Mouse (Mus musculus) layer of hippocampus, postnatal 25 days (tissue): ENCODE results near the gene Camta1. TPM values are rescaled to one million over a fixed set of nuclear protein-coding genes. Genes with fewer than 3 reads are reported as not detected.

ENCODE experiments used
- DNase-seq, 2 experiments: peaks; one replicate each; pipeline ENCODE4 v3.0.0; 2022; ENCODE audit warnings: mixed read lengths in 2 of 2, low spot score in 1 of 2; ENCODE audit errors: extremely low spot score in 1 of 2
- total RNA-seq, 2 experiments: library from RNA; stranded (reverse); gene quantifications; 2 replicates each; pipeline ENCODE4 v1.2.3; 2021

The Camta1 gene
- total RNA-seq, 2 experiments from 2014 or later, result 244 to 251 TPM

- no peak for DNase-seq
These were observed 515.0 kb downstream of the Camta1 start for GRCm38 (mm10) chr4:151346673-151347072.

- no peak for DNase-seq
These were observed 516.9 kb downstream of the Camta1 start for GRCm38 (mm10) chr4:151344811-151345210.

- no peak for DNase-seq
These were observed 522.3 kb downstream of the Camta1 start for GRCm38 (mm10) chr4:151339421-151339820.

- no peak for DNase-seq
These were observed 522.7 kb downstream of the Camta1 start for GRCm38 (mm10) chr4:151338931-151339330.

GRCm38 (mm10) chr4:151337543-151337942 lies 524.1 kb downstream of the Camta1 start:
- DNase-seq, result no peak

GRCm38 (mm10) chr4:151336413-151336812 lies 525.3 kb downstream of the Camta1 start:
- DNase-seq, result no peak

- peak in 1 of 2 experiments; percentile 37 for DNase-seq
These were observed 526.5 kb downstream of the Camta1 start for GRCm38 (mm10) chr4:151334951-151335742.

- no peak for DNase-seq
These were observed 529.4 kb downstream of the Camta1 start for GRCm38 (mm10) chr4:151332074-151332849.

GRCm38 (mm10) chr4:151330983-151331382 lies 530.7 kb downstream of the Camta1 start:
- DNase-seq, result peak in 1 of 2 experiments; percentile 36

- no peak for DNase-seq
These were observed 533.6 kb downstream of the Camta1 start for GRCm38 (mm10) chr4:151328071-151328470.

GRCm38 (mm10) chr4:151326971-151327686 lies 534.5 kb downstream of the Camta1 start:
- no peak for DNase-seq

GRCm38 (mm10) chr4:151316428-151316827 lies 545.2 kb downstream of the Camta1 start:
- DNase-seq, result no peak

- no peak for DNase-seq
These were observed 546.0 kb downstream of the Camta1 start for GRCm38 (mm10) chr4:151315726-151316125.

- no peak for DNase-seq
These were observed 550.9 kb downstream of the Camta1 start for GRCm38 (mm10) chr4:151310773-151311172.

- DNase-seq, result no peak
These were observed 551.5 kb downstream of the Camta1 start for GRCm38 (mm10) chr4:151310056-151310685.

- no peak for DNase-seq
These were observed 554.8 kb downstream of the Camta1 start for GRCm38 (mm10) chr4:151306890-151307289.

- no peak for DNase-seq
These were observed 555.3 kb downstream of the Camta1 start for GRCm38 (mm10) chr4:151306311-151306765.

- no peak for DNase-seq
These were observed 555.9 kb downstream of the Camta1 start for GRCm38 (mm10) chr4:151305761-151306160.

- DNase-seq, result no peak
These were observed 557.7 kb downstream of the Camta1 start for GRCm38 (mm10) chr4:151303931-151304330.

GRCm38 (mm10) chr4:151303436-151303835 lies 558.2 kb downstream of the Camta1 start:
- no peak for DNase-seq
